In genomic region chr13:37993704-37994404, GRCm38 (mm10) we compare ENCODE assay signal across 8 mouse cellular contexts. TPM values are rescaled to one million over a fixed set of nuclear protein-coding genes. Genes with fewer than 3 reads are reported as not detected.
DNase-seq lines count a peak whose midpoint lies in the region; ATAC-seq lines count a peak whose summit lies in the region.

Gene Ssr1 (minus strand): TSS chr13:37994217.

- peak; percentile 89 for DNase-seq in adipocyte (ENCODE audit: low spot score)
- DNase-seq in embryo, embryonic 10 days (ENCODE audit: low spot score) = peak; percentile 97
- peak; percentile 98 for DNase-seq in gastrocnemius, postnatal 10 days
- peak; percentile 96 for DNase-seq in induced T-regulatory cell, adult 2 months (ENCODE audit: low read depth)
- peak; percentile 88 to 93 for DNase-seq in left cerebral cortex, adult 9 months (ENCODE audit: low spot score in 2 of 2)
- DNase-seq in right cerebral cortex, postnatal 14 days = peak; percentile 98
- DNase-seq in urinary bladder, postnatal 36 days (ENCODE audit: low spot score in 2 of 2) = peak; percentile 89 to 95

- peak; percentile 97 for ATAC-seq in megakaryocyte progenitor cell, adult 5-6 weeks (replicated peaks; ENCODE audit: poor library complexity)

RNA-seq across cellular contexts. Expression of gene Ssr1, which starts in this region (rescaled TPM):
- total RNA-seq in gastrocnemius, postnatal 10 days (2021) = 10 to 100 TPM; 64.8 to 87.4 TPM
- total RNA-seq in megakaryocyte progenitor cell, adult 5-6 weeks (2015) = 186 and 238 TPM in 2 replicates
- total RNA-seq in megakaryocyte progenitor cell, adult 5-6 weeks (2017) = 247 and 275 TPM in 2 replicates

Comparison
In these comparisons a context has a peak if more than half of its experiments do, and no peak if none do; other contexts are left out.
1. Peak in every context shown above with its lines: DNase-seq and ATAC-seq.